Mouse (Mus musculus) small intestine, adult 2 months (tissue): ENCODE data around the gene Rab20. TPM values are rescaled to one million over a fixed set of nuclear protein-coding genes. Genes with fewer than 3 reads are reported as not detected.

ENCODE experiments used
- H3K27ac ChIP-seq: fragments of 200-500 bp; 2 replicates; pipeline ENCODE4 v1.5.1; 2012; ENCODE audit warnings: low read depth, low read length, control low read depth, inconsistent platforms; ENCODE audit not compliant: insufficient read depth
- H3K27me3 ChIP-seq: fragments of 200-500 bp; 2 replicates; pipeline ENCODE4 v1.6.1; 2012; ENCODE audit warnings: mild to moderate bottlenecking, moderate library complexity, low read length, inconsistent platforms; ENCODE audit not compliant: control insufficient read depth, insufficient read depth
- H3K36me3 ChIP-seq: fragments of 200-500 bp; 2 replicates; pipeline ENCODE4 v1.6.1; 2012; ENCODE audit warnings: mild to moderate bottlenecking, low read length, control low read depth, inconsistent platforms; ENCODE audit not compliant: control insufficient read depth, insufficient read depth
- H3K4me1 ChIP-seq: fragments of 200-500 bp; 2 replicates; pipeline ENCODE4 v1.6.1; 2012; ENCODE audit warnings: low read length, inconsistent platforms, mixed read lengths; ENCODE audit not compliant: control insufficient read depth, insufficient read depth, insufficient read length
- H3K4me3 ChIP-seq: fragments of 200-500 bp; 2 replicates; pipeline ENCODE4 v1.5.1; 2012; ENCODE audit warnings: low read depth, mild to moderate bottlenecking, control low read depth, inconsistent platforms, low read length, moderate library complexity
- CTCF ChIP-seq: fragments of 200-500 bp; IDR thresholded peaks from 2 replicates; pipeline ENCODE4 v1.5.1; 2012; ENCODE audit warnings: low read depth, mild to moderate bottlenecking, control low read depth, inconsistent platforms, low read length, moderate library complexity, mixed read lengths; ENCODE audit not compliant: insufficient replicate concordance, insufficient read length; ENCODE audit errors: extremely low read depth
- POLR2A ChIP-seq: fragments of 200-500 bp; IDR thresholded peaks from 2 replicates; pipeline ENCODE4 v1.6.1; 2012; ENCODE audit warnings: low read depth, mild to moderate bottlenecking, control low read depth, inconsistent platforms, low read length, moderate library complexity
- WGBS: fragments of 180-500 bp; shearing (Covaris S2); methylation state at CpG from one replicate; pipeline ENCODE4 v1.1.7; 2018; 5-methylcytosine and 5-hydroxymethylcytosine counted together
- polyA plus RNA-seq: library from polyadenylated mRNA; depleted of rRNA; stranded (reverse); fragments of >200 nt; gene quantifications from 2 replicates; pipeline ENCODE4 v1.2.3, GENCODE M21; 2012; rRNA removed

The Rab20 gene
- polyA plus RNA-seq, 1 experiment: 43.3 TPM

DNA sequence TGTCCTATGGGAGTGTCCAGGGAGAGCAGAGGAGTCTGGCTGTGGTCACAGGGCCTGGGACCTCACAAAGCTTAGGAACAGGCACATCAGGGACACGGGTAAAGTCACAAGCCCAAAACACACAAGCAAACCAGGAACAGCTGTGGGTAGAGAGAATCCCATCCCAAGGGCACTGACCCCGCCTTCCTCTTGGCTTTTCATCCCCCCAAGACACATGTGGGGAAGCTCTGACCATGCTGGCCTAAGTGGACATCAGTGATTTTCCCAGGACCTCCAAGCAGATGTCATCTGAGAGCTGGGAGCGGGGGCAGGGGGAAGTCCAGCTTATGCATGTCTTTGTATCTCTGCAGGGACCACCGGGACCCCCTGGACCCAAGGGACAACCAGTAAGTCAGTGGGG is 73.9 kb downstream of the Rab20 start:
- no peak overlapping the region for H3K27ac ChIP-seq
- no peaks in the 10 kb centered on the region for H3K27me3 ChIP-seq
- WGBS: 75% methylated on average over 4 of the region's 4 CpGs
- H3K4me3 ChIP-seq: no peak overlapping the region
- TF ChIP-seq CTCF: no peak
- no peak for TF ChIP-seq POLR2A
- no peaks in the 10 kb centered on the region; the same call in 1 of the 2 replicates for H3K4me1 ChIP-seq
- no peaks in the 10 kb centered on the region for H3K36me3 ChIP-seq

DNA sequence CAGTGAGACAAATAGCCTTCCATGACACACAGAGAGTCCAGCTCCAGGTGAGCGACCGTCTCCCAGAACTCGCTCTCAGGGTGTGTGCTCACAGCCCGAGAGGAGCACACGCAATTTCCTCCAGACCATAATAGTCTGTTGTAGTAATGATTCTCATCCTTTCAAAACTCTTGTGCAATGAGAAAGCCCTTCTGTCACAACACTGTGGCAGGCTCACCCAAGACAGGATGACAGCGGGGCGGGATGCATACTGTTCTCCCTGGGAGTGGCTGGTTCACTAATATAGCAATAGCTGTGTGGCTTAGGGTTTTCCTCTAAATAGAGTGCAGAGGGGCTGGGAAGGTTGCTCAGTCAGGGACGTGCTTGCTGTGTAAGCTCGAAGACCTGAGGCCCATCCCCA is 74.7 kb downstream of the Rab20 start:
- Histone ChIP-seq H3K27me3 (no peaks in the 10 kb centered on the region), H3K4me3 (no peak overlapping the region), H3K27ac (no peak overlapping the region), H3K4me1 (no peaks in the 10 kb centered on the region; the same call in 1 of the 2 replicates), H3K36me3 (no peaks in the 10 kb centered on the region)
- TF ChIP-seq CTCF: no peak
- TF ChIP-seq POLR2A: no peak
- 83% methylated on average over 9 of the region's 9 CpGs for WGBS

Other genes starting within 250 kb of the Rab20 start
- 23.8 and 35.6 TPM in 2 replicates for gene Col4a2, start 165.9 kb downstream of the Rab20 start, polyA plus RNA-seq
- gene Col4a1, start 165.9 kb downstream of the Rab20 start, polyA plus RNA-seq: 77.8 and 136 TPM in 2 replicates
- 64.9 and 81.1 TPM in 2 replicates for gene Naxd, start 18.8 kb upstream of the Rab20 start, polyA plus RNA-seq
- gene Cars2, start 72.1 kb upstream of the Rab20 start, polyA plus RNA-seq: 32.0 and 46.2 TPM in 2 replicates
- 4.0 and 13.2 TPM in 2 replicates for gene Ing1, start 76.9 kb upstream of the Rab20 start, polyA plus RNA-seq
- gene Ankrd10, start 157.0 kb upstream of the Rab20 start, polyA plus RNA-seq: 27.3 and 40.4 TPM in 2 replicates
- gene 1700016D06Rik, start 222.4 kb upstream of the Rab20 start, polyA plus RNA-seq: not detected in 2 replicates
- 14.8 and 27.4 TPM in 2 replicates for gene Arhgef7, start 249.0 kb upstream of the Rab20 start, polyA plus RNA-seq